Mouse (Mus musculus) frontal cortex, adult (tissue): ENCODE measurements around the gene Smyd3.

Experiments
- ATAC-seq: cut with Nextera tagmentation; 2 replicates; pipeline ENCODE4 v1.9.2; 2017; ENCODE audit warnings: mild to moderate bottlenecking, moderate library complexity, mixed read lengths; ENCODE audit not compliant: low TSS enrichment

Gene Smyd3

DNA sequence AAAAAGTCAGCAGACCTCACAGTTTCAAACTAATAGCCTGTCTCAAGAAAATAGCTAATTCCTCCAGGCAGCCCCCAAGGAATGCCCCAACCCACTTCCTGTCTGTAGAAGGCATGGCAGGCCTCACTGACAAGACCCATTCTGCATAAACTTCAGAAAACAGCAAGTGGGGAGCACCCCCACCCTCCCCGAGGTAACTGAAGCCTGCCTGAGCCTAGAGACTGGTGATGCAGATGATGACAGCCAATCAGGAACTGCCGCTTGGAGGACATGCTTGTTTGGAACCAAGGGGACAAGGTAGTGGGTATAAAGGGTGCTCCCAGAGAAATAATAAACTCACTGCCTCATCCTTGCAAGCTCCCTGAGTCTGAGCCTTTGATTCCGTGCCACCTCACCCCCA, 288.3 kb downstream of the Smyd3 start:
- no peak for ATAC-seq

DNA sequence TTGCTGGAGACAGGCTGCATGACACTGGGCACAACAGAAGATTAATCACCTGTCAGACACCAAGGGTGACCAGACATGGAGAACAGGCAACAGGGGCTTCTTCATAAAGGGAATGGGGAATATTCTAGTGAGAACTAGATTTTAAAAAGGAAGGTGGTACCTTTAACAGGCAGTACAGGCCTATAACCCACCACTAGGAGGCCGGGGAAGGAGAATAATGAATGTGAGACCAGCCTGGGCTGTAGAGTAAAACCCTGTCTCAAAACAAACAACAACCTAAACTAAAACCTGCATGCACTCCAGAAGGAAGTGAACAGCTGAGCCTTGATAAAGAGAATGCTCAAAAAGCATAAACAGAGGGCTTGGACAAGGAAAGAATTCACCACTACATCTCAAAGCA, 297.6 kb downstream of the Smyd3 start:
- ATAC-seq: no peak

DNA sequence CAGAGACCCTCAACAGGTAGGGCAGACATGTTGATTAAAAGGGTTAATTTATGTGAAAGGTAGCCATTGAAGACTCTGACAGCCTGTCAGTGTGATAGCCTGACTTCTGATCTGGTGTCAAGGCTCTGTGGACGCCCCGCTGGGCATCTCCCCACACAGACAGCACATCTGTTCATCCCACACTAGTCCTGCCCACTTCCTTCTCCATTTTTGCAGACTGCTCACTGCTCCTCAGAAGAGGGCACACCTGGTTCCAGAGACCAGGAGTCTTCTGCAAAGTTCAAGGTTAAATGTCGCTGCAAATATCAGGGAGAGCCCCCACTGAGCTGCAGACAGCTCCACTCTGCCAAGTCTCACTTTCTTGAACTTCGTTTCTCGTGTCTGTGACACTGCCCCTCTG, 299.8 kb downstream of the Smyd3 start:
- no peak for ATAC-seq

DNA sequence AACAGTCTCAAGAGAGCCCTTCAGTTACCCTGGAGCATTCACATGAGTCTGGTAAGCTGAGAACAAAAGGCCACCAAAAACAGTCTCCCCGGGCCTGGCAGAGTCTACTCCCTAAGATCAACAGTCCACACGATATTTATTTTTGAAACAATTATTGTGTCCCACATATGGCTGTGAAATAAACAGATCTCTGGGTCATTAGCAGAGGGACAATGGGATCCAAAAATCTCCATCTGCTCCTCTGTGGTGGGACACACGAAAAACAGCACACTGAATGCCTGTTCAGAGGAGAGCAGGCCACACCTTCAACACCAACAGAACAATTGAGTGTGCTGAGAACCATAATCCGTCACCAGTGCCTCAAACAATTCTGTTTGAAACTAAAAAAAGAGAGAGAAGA, 300.8 kb downstream of the Smyd3 start:
- no peak for ATAC-seq

DNA sequence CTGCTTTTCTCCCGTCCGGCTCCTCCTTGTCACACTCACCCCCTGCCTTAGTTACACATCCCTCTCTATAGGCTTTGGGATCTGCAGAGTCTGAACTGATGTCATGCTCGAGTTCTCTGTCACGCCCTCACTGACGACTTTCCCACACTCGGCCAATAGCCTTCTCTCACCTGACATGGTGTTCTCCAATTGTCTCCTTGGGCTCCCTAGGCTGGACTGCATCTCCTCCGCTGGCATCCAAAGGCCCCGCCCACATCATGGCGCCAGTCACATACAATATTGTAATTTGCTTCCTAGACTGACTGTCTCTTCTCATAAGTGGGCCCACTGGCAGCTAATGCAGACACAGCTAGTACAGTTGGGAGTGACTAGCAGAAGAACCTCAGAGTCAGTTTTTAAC, 304.5 kb downstream of the Smyd3 start:
- ATAC-seq: no peak

DNA sequence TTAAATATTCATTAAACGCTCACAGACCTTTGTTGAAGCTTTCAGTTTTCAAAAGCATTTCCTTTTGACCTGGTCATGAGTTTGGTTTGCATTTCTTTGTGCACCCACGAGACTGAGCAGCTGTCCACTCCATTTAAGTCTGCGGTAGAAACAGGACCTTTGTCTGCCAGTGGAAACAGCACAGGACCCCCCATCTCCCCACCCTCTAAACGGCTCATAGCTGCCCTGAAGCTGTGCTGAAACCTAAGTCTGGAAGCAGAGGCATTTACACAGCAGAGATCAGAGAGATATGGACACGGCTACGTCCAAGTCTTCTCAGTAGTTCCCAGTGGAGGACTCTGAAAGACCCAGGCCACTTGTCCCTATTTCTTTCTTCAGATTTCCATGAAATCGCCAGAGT, 305.5 kb downstream of the Smyd3 start:
- no peak for ATAC-seq

DNA sequence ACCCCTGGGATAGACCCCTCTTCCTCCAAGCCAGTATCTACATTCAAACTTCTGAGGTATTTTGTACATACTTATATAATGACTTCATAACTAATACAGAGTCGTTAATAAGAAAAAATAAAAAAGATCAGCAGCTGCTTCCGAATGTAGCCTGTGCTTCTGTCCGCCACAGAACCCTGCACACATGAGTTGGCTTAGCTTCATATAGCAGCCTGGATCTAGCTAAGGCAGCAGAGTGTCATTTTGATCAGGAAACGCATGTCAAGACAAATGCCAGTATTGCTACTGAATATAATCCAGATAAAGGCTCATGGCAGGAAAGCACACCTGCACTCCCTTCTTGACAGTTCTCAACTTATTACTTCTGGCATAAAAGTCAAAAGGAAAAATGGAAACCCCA, 306.5 kb downstream of the Smyd3 start:
- no peak for ATAC-seq

DNA sequence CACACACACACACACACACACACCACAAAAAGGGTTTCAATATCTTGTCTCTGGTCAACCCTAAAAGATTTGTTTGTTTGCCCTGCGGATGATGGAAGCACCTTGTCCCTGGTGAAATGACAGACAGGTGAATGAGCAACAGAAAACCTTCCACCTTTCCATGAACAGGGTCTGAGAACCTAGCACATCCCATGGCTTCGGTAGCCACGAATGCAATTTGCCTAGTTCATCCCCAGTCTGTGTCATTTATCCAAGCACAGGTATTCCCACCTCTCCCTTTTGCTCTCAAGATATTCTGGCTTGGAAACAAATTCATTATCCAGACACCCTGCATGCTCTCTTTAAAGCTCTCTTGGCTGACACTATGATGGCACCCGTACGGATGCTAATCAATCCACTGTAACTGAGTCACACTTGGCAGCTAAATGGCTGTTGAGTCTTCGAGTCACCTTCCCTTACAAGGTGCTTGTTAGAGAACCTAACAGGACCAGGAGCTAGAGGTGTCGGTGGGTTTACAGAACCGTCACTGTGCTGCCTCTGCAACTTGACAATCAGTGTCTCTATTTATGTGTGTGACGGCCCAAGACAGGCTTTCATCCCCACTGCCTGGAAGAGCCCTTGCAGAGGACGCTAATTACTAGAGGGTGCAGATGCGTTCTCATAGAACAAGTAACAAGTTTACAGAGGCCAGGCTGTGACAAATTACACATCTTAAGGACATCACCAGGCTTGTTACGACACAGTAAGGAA, 309.8 kb downstream of the Smyd3 start:
- ATAC-seq: no peak

DNA sequence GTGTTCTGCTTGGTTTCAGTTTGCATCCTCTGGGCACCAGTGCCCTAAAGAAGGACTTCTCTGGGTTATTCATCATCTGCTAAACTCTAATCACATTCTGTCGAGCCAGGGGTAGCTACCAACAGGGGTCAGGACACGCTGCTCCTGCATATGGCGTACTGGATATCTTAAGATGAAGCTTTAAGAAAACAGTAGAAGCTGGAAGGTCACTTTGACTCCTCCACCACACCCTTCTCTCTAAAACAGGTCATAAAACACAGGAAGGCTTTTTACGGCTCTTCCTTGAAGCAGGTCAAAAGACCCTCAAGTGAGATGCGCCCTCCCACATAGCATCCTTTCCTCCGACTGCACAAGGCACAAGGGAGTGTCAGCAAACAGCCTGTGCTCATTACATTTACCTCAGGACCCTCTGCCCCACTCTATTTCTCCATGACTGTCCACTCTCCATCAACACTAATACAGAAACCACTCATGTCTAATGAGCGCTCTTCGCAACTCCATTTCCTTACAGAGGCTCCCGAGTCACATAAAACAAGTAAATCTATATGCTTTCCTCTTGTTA, 310.6 kb downstream of the Smyd3 start:
- ATAC-seq: no peak

DNA sequence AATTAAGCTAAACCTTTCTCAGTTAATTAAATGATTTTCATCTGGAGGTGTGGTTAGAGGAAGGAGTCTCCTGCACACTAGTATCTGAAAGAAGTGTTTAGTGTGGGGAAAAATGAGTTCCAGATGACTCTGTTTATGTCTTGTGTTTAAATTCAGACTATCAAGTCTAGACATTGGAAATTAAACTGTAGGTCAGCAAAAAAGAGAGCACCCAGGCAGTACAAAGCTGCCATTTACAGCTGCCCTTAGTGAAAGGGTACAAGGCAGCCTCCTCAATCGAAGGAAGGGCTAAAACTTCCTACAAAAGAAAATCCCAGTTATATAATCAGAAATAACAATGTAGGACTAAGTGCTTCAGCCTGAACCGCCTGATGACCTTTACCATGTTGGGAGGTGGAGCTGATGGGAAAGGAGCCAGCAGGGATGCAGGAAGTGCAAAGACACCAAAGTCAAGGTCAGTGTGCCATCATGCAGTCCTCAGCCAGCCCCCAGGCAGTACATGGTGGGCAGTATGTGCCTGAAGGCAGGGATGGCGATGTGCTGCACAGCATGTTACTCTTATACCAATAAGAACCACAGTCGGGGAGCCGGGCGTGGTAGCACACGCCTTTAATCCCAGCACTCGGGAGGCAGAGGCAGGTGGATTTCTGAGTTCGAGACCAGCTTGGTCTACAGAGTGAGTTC, 319.2 kb downstream of the Smyd3 start:
- no peak for ATAC-seq

DNA sequence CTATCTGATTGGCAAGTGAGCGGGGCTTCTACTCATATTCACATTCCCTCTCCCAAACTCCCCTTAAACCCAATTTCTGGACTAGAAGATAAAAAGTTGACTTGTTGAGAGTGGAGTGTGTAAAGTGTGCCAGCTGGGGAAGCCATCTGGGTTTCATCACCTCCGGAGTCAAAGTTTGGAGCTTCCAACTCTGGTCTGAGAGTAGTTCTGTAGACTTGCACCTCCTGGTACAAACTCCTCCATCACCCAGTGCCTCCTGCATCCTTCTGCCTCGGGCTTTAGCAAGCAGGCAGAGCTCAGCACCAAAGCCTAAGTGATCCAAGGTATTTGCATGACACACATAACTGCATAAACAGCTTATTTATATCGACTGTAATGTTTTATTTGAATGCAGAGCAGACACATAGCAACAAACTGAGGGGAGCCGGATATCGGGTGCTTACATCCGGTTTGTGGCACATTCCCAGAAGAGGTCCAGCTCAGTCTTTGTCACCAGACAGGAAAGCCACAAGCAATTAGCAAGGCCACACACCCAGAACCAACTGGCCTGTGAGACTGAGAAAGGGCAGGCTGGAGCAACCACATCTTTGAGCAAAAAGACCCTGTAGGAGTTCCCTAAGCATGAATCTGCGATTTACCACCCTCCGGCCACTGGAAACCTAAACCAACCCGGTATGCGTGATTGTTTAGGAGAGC, 319.9 kb downstream of the Smyd3 start:
- no peak for ATAC-seq

DNA sequence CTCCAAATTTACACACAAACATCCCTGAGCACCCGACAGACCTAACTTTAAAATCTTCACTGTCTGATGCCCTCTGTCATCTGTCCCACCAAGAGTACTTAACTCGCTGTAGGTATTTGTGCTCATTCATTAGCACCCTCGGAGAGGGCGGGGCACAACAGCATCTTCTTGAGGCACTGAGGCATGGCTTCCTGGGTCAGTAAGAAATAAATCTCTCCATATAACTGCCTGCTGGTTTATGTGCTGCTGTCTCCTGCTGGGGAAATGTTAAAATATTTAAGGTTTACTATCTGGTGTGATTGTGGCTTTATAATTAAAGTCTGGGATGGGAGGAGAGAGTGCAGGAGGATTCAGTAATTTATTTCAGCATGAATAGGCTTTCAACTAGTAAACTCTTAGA, 320.7 kb downstream of the Smyd3 start:
- no peak for ATAC-seq

DNA sequence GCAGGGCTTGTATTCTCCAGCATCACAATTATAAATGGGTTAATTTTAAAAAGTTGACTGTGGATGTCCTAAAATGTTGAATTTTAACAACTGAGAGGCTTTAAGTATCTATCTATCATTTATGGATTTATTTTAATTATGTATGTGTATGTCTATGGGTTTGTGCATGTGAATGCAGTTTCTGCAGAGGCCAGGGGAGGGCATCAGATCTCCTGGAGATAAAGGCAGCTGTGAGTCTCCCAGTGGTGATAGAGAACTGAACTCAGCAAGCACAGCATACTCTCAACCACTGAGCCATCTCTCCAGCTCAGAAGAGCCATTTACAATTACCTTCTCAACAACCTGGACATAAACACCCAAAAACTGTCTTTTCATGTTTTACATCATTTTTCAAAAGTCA, 321.4 kb downstream of the Smyd3 start:
- no peak for ATAC-seq

DNA sequence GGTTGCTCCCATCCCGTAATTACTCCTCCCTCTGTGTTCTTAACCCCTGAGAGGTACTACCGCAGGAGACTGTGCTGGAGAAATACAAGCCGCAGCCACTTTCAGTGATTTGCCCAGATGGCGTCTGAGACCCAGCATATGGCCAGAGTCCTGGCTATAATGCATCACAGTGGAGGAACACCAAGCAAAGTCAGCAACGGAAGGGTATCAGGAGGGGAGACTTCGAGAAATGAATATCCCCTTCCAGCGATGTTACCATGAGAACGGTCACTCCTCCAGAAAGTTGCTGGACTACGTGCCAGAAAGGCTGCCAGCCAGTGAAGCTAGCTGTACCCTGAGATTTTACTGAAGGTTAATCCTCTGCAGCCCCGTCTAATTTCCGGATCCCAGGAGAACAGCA, 325.1 kb downstream of the Smyd3 start:
- 0 out of 2 replicates have a peak, but pooled peaks have one; percentile 9 for ATAC-seq

DNA sequence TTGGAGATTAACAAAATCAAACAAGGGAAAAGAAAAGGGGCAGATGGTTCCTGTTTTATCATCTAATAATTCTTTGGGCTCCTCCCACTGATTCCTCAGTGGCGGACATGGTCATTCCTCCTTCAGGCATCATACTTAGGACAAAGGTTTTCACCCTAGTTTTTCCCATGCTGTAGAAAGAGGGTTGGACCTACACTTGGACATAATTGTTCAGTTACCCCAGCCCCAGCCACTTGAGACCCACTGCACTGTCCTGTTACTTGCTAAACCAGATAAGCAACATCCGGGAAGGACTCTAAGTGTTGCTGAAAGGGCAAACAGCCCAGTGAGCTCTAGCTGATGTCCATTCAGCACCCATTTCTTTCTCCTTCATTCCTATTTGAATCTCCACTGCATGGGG, 327.0 kb downstream of the Smyd3 start:
- ATAC-seq: no peak

DNA sequence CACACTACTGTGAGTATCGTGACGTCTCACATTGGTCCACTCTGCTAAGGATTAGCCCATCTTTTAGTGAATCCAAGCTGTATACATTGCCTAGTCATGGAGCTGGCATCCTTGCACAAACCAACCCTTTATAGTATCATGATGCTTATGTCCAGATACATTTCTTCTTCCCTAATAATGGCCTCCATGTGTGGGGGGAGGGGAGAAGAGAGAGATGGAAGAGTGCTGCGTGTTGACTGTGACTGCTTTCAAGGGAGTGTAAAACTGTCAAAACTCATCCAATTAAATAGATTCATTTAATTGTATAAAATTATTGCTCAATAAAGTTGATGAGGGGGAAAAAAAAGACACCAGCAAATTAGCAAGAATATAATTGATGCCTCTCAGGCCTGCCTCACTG, 330.7 kb downstream of the Smyd3 start:
- no peak for ATAC-seq

DNA sequence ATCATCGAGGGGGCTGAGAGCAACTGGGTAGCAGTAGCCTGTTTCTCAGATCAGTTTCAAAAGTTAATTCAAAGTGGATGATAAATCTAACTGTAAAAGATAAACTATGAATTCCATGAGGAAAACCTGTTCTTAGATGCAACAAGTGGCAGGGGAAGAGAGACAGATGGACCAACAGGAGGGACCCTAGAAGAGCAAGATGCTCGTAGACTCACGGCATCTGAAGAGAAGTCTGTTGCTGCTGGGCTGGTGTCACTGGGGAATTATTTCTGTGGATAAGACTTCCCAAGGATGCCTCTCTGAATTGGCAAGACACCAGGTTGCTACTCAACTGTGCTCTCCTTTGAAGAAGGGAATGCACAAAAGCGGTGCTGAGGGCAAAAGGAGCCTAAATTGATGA, 333.2 kb downstream of the Smyd3 start:
- ATAC-seq: peak; percentile 67

DNA sequence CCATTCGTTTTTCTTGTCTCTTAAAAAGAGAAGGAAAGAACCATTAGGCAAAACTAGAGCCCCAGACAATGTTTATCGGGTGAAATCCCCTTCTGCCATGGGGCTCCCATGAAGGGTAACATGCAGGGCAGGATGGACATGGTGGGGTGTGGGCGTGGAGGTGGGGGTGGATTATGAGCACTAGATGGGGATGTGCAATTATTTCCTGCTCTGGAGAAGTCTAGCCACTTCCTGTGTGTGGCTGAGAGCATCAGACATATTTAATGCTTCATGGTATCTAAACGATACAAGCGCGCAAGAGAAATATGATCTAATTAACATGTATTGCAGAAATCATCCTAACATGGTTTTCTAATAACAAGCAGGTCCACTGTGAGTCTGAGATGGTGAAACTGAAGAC, 334.3 kb downstream of the Smyd3 start:
- ATAC-seq: no peak

DNA sequence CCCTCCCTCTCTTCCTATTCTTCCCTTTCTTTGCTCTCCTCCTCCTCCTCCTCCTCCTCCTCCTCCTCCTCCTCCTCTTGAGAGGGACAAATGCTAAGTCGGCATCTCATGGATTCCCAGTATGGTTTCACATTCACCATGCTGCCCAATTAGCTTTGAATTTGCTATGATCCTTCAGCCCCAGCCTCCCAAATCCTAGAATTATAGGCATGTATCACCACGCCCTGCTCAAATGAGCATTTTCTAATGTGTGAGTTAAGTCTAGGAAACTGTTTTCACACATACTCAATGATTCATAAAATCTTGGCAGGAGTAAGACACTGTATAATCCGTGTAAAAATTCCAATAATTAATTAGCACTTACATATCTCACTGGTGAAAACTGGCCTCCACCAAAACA, 337.3 kb downstream of the Smyd3 start:
- ATAC-seq: no peak

DNA sequence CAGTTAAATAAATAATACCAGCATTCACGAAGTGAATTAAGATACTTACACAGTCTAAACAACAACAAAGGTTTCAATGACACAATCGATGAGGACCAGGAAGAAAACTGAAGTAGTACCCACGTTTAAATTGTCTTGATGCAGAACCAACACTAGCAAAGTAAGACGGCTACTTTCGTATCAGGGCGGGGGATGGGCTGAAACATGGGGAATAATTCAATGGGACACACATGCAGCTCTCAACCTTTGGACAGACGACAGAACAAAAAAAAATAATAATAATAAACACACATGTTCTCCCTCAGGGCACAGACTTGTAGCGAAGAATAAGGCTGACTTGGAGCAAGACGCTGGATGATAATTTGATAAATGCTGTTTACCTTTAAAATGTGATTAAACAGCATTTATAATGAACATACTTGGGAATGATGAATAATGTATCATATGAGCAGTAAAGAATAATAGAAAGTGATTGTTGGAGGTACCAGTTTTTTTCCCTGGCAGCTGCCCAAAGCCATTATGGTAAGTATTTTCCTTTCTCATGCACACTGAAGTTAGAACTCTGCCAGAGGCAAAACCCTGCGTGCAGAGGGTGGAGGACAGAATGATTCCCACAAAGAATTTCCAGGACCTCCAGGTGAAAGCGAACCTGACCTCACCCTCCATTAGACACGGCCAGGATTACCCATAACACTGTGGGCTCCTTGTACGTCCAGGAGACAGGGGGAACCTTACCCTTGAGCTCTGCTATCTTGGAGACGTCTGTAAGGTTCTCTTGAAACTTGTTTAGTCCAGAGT, 340.8 kb downstream of the Smyd3 start:
- no peak for ATAC-seq

DNA sequence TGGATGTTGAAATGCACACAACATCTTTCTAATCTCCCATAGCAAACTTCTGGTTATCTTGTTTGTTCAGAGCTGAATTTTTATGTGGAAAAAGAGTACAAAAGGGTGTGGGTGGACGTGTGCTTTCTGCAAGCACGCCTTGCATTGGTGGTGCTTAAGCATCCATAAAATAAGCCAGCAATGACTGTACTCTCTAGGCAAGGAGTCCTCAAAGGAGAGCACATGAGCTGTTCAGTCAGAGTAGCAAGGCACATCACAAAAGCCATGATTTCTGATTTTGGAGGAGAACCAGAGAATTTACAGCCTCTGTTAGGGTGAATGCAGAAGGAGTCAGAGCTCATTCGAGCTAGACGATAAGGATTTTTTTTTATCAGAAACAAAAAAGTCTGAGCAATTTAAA, 343.6 kb downstream of the Smyd3 start:
- ATAC-seq: peak; percentile 91

DNA sequence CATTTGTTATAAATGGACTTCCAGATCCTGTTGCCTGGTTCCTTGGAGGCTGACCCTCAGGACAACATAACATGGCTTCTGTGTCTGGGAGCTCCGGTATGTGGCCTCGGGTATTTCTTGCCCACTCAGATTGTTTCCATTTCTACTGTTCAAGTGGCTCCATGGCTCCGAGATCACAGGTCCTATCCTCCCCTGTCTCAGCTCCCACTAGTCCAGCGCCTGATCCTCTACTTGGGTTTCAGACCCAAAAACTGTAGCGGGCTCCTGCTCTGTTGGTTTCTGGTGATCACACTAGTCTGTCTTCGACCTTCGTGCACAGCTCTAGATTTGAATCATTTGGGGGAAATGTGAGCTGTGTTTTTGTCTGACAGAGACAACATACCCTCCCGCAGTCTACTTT, 347.3 kb downstream of the Smyd3 start:
- ATAC-seq: no peak
